Mouse (Mus musculus): ENCODE measurements around the gene Tnr. TPM values are rescaled to one million over a fixed set of nuclear protein-coding genes. Genes with fewer than 3 reads are reported as not detected.

The Tnr gene
- total RNA-seq, 2 experiments from 2014 or later, result 1.3 to 2.6 TPM

DNA sequence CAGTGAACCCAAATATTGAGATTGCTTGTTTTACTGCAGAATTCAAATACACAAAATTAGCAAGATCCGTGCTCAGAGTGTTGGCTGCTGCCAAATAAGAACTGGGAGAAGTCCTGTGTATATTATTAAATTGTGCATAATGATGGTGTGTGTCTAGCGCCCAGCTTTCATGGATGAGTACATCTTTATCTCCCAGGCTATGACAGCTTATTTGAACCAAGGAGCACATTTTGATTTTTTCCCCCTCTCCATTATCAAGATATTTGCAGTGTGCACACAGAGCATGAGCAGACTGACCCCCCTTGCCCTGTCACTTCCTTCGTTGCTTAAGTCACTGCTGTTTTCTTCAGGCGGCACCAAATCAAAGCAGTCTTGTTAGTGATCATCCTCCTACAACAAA, 278.2 kb downstream of the Tnr start:
- no peak for DNase-seq

DNA sequence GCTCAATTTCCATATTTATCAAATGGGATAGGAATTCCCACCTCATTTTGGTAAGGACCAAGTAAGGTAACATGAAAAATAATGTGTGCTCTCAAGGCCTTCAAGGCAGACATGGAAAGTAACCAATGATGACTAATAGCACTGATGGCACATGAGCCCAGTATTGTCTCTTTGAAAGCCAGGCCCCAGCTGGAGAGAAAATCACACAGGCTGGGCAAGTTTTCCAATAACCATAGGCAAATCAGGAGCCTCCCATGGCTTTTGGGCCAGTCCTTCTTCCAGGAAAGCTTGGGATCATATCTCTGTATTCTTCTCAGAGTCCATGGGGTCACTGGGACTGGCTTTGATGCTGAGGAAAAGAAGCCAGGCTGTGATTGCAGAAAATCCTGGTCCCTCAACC, 280.1 kb downstream of the Tnr start:
- DNase-seq, result no peak

DNA sequence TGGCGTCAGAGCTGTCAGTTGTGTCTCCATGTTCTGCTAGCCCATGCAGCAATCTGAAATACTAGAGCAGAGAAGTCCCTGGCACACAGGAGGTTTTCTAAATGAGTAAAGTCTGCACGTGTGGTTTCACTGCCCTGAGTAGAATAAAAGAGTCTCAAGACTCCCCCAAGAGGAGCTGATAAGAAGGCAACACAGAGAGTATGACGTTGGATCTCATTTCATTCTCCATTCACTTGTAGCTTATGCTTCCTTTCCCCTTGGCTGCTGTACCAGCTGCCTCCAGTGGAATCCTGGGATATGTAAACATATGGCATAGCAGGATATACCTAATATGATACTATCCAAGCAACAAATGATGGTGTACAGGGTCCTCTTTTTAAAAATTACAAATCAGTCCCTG, 285.9 kb downstream of the Tnr start:
- DNase-seq, result no peak

DNA sequence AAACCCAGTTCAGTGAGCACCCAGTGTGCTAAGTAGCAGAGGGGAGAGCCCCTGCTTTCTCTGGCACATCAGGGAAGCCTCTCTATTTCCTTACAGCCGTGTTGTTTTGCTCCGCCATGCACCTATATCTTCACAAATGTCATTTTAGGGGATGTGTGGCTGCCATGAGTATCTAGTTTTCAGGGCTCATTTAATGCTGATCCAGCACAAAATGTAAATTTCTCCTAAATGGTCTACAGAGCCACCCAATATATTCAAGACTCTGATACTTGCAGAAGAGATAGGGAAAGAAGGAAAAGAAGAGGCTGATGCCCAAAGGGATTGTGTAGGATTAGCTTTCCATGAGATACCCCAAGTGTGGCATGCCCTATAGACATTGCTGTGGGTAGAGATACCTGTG, 288.2 kb downstream of the Tnr start:
- DNase-seq, result no peak

DNA sequence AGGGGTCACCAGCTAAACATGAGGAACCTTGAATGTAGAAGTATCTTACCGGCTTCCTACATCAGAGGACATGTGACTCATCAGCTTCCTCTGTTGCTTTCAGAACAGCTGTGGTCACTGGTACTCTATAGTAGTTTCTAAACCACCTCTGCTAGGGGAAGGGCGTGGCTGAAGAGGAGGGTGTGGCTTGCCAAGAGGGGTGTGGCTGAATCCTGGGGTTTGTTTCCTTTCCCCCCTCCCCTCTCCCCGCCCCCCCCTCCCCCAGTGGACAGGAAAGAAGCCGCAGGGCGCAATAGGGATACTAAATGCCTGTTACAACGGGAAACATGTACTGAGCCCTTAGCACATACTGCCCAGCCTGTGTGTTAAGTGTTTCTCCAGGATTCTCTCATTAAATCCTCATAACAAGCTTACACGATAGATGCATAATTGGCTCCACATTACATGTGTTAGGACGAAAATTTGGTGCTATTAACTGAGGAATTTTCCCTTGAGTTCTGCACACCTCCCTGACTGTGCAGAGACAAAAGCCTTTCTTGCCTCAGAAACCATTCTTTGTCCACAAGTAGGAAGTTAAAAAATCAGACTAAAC, 289.3 kb downstream of the Tnr start:
- no peak for DNase-seq

DNA sequence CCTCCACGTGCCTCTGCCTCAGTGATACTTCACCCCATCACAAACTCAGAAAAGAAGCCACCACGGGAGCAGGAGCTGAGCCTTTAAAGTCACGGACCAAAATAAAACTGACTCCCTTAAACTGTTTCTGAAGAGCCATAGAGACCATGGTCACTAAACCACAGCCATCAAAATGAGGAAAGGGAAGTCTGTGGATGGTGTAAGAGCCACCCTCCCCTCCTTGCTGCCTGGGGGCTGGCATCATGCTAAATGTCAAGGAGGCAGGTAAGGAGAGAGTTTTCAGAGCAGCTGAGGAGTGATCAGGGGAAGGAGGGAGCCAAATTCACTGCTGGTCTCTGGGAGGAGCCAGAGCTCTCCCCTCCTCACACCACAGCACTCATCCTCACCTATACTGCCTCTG, 290.8 kb downstream of the Tnr start:
- DNase-seq, result no peak

DNA sequence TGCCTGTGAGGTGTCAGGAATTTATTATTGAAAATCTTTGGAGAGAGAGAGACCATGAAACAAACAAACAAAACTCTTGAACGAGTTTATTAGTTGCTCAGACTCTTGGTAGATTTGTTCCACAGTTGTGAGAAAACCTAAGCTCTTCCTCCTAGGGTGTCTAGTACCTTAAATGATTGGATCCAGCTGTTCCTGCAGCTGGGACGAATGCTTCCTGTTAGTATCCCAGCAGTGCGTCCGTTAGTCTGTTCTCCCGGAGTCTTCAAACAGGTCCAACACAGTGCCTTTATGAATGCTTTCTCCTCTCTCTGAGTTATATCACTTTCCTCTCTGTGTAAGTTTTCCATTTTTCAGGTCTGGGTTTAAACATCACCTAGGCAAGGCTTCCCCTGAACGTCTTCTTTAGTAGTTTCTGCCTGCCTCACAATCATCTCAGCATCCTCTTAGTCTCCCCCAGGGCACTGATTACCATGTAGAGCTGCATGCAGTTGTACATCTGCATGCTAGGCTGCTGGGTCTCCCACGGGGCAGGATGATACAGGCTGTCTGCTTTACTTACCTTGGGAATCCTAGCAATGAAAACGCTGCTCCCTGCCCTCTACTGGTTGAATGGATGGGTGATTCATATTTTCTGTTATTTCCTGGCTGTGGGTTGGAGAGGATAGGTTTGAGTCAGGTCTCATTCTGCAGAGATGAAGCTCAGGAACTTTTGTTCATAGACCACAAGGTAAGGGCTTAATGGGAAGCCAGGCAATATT, 293.2 kb downstream of the Tnr start:
- no peak for DNase-seq

DNA sequence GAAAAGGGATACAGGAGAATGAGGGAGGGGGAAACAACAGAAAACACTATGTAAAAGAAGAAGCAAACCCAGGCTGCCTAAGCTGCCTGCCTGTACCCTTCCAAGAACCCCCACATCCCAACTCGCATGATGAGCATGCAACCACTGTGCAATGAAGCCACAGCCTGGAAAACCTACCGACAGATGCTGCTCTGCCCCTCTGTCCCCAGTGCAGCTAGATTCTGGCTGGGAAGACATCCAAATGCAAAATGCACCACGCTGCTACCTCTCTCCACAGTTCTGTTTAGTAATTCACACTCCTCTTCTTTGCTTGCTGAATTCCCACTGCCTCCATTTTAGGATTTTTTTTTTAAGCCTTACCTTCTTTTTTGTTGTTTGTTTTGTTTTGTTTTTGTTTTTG, 295.9 kb downstream of the Tnr start:
- DNase-seq, result no peak

DNA sequence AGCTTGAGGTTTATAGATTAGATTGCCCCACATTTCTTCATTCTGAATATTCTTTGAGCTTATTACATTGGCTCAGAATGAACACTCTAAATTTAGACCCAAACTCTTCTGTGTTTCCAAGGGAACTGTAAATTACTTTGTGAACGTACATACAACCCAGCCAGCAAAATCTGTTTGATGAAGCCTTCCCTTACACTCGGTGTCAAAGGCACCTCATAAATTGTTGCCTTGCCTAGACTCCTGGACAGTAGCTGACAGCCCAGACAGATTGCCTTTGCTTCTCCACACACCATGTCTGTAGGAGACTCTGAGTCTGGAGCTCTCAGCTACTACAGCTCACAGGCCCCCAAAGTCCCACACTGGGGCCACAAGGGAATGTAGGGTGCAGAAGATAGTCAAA, 298.8 kb downstream of the Tnr start:
- no peak for DNase-seq

DNA sequence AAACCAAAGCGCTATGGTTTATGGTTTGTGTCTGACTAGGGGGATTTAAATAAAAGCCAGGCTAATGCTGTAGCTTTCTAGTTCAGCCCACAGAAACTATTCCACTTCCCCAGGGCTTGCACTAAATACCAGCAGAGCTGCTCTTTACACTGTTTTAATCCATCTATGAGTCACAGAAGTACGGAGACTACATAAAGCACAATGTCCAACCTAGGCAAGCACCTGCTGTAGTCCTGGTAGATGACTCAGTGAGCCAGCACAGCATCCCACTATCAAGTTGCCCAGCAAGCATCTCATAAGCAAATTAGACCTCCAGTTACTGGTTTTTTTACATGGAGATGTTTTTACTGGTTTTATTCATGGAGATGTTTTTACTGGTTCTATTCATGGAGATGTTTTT, 305.0 kb downstream of the Tnr start:
- DNase-seq, result no peak

DNA sequence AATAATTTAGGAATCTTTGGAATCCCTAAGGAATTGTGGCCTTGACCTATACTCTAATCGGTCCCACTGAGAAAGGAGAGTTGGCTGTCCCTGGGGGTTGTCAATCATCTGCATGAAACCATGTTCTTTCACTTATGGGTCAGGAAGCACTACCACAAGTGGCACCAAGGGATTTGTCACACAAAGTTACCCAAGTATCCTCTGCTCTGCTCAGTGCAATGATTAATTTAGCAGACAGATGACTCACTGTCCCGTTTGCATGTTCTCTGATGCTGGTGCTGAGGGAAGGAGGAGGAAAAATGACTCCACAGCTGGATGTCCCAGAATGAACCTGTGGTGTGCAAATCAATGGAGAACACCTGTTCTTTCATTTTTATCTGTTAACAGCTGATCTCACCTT, 309.6 kb downstream of the Tnr start:
- peak; percentile 6 for DNase-seq

DNA sequence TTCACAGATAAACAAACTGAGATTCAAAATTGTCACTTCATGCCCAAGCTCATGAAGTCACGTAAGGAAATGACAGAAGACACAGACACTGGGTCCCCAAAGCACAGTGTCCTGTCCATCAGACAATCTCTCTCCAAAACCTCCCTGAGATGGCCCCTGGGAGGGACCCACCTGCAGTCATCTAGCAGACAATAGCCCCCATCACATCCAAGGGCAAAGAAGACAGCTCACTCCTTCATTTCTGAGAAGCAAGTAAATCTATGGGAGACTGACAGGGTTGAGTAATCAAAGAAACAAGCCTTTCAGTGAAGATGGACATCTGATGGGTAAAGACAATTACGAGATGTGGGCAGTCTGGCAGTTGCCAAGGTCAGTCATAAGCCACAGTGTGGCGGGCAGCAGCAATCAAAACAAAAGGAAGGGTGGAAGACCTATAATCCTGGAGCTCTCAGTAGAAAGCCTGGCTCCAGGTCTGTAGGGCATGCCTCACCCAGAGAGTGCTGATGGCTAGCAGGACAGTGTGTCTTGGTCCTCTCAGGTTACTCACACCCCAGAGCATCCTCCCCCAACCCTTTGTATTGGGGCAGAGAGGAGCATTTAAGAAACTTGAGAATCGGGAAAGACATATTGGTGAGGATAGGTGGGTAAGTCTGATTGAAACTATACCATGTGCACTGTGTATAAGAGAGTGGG, 310.2 kb downstream of the Tnr start:
- no peak for DNase-seq

DNA sequence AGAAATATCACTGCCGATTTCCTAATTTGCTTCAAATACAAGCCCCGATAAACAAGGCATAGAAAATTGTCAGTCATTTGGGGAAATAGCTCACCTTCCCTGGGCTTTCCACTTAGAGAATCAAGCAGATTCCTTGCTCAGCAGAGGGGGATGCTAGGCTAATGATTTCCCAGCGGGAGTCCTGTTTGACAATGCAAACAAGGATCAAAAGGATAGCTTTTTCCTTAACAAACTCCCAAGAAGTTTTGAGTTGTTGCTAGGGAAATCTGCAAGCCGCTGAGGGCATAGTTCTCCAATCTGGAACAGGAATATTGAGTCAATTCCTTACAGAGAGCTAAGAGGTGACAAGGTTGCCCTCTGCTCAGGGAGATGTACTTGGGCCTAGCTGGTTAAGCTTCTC, 311.6 kb downstream of the Tnr start:
- DNase-seq, result no peak

DNA sequence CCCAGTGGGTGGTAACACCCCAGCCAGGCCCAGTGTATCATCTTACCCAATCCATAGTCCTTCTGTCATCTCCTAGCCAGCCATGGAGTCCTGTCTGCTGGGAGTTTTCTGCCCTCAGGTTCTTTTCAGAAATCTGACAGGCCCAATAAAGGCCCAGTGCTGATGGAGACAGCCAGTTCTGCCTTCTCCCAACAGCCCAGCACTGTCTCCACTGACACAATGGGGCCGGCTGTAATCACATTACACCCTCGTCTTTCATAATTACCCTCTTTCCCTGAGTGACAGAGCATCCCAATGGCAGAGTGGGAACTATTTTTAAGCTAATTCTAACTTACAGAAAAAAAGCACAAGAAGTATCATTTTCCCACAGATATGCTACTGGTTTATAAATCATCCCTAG, 316.8 kb downstream of the Tnr start:
- no peak for DNase-seq

DNA sequence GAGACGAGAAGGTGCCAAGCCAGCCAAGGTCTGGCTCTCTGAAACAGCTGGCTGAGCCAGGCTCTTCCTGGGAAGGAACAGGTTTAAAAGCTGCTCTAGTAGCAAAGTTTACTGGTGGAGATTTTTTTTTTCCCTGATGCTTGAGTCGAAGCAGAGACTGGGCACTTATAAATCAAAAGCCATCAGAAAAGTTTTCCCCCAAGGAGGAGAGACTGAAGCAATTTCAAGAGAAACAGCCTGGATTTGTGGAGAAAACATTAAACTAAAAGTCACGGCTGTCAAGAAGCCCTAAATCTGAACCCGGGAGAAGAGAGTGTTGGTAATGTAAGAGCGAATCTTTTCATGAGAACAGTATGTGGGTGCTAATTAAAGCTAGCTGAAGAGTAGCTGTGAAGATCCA, 319.3 kb downstream of the Tnr start:
- no peak for DNase-seq

DNA sequence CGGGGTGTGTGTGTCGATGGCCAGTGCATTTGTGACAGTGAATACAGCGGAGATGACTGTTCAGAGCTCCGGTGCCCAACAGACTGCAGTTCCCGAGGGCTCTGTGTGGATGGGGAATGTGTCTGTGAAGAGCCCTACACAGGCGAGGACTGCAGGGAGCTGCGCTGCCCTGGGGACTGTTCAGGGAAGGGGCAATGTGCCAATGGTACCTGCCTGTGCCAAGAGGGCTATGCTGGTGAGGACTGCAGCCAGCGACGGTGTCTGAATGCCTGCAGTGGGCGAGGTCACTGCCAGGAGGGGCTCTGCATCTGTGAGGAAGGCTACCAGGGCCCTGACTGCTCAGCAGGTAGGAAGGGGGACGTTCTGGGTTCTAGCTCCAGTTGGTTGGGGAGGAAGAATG, 328.5 kb downstream of the Tnr start:
- peak; percentile 29 for DNase-seq

DNA sequence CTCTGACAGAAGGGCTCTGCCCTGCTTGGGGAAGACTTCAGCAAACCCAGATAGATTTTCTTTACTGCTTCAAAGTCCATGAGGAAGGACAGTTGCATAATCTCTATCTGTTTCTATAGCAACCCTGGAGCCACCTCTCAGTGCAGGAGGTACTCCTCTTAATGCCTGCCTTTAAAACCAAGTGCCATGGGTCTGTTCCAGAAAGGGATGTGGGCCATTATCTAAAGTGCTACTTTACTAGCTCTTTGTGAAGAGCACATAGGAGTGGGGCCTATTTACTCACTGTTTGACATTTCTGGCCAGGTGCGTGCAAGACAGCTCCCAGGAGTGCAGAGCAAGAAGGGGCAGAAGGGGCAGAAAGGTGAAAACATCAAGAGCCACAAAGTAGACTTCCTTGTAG, 330.7 kb downstream of the Tnr start:
- DNase-seq, result no peak

DNA sequence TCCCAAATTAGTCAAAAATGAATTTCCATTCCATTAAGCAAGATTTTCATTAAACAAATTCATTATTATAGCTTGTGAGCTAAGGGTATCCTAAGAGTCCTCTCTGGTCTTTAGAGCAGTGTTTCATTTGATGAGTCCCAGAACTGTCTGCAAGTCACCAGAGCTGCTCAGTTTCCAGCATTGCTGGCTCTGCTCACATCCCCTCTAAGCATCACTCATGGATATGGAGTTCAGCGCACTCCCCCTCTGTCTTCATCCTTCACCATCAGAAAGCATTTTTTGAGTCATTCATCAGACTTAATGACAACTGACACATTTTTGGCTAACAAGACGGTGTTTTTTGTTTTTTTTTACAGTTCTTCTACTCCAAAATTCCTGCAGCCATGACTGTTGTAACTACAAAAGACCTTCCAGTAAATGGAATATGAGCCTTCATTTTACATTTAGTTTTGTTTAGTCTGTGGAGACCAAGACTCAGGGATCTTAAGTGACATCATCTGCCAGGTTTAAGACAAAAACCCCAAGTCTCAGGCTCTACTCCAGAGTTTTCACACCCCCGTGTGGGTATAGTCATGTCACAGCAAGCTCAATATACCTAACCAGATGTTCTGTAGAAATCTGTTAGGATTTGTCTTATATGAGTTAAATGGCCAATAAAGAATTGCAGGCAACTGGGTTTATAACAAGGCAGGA, 338.4 kb downstream of the Tnr start:
- no peak for DNase-seq

DNA sequence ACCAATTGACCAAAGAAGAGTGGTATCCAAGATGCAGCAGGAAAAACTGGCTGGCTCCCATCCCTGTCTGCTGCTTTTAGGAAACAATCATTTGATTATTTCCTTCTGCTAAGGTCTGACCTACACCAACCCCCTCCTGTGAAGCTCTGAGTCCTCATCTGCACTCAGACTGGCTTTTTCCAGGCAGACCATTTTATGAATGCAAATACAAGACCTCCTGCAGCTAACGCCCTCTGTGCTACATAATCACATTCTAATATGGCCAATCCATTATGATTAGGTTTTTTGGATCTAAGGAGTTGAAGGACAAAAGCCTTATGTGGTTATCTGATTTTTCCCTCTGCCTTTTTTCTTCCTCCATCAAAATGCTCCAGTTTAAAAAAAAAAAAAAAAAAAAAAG, 342.1 kb downstream of the Tnr start:
- no peak for DNase-seq

DNA sequence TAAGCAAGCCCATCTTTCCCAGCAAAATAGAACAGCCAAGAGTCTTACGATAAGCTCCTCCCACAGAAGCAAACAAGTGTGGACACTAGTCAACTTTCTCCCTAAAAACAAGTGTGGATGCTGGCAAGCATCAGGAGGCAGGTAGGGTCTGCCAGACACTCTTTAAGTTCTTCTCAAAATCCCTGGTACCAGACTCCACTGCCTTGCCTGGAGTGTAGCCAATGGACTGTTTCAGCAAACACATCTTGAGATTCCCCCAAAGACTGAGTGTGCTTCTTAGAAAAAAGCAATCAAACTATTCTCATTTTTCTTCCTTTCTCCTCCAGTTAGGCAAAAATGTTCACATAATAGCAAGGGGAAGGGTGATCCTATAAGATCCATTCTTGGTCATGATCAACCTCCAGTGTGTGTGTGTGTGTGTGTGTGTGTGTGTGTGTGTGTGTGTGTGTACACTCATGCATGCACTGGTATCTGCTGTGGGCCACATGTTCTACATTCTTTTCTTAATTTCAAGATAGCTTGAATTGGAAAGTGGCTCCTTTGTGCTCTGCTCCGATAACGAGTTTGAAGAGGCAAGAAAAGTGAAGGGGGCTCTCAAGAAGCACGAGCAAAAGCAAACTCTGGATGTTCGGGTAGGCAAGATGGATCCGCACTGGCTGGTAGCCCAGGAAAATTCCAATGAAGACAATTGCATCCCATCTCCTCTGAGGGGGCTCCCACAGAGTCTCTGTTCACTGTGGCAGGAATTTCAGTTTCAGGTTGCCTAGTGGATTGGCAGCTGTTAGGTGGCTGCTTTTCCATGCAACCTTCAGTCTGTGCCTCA, 346.3 kb downstream of the Tnr start:
- no peak for DNase-seq

DNA sequence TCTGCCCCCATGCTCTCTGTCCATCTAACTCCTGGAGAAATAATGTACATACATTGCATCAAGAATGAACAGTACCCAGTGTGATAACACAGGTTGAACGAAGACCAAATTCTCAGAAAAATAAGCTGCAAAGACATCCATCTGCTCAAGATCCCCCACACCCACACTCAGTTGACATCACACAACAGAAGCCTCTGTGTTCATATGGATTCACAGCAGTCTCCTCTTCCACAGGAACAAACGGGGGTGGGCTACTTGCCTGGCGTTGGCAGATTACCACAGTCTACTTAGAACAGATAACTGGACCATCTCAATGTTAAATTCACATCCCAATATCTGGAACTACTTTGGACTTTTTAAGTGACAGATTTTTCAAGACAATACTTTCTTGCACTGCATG, 349.3 kb downstream of the Tnr start:
- DNase-seq, result no peak

DNA sequence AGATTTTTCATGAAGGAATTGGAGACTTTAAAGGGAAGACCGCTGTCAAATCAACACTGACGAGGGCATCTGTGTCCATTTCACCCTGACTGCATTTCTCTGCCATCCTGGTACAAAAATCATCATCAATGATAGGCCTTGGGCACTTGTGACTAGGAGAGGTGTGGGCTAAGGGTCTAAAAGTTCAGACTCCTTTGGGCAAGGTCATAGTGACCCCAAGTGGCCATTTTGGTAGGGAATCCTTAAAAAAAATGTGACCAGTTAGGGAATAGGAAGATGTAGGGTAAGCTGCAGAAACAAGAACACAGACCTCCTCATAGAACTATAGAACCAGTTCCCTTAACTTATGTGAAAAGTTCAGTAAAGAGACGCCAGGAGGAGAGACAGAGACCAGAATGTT, 355.1 kb downstream of the Tnr start:
- DNase-seq, result no peak
